Mouse (Mus musculus) MEL (cell line): ENCODE data around the gene Sh2b3. TPM values are rescaled to one million over a fixed set of nuclear protein-coding genes. Genes with fewer than 3 reads are reported as not detected.
A peak's percentile ranks its signal among the peaks of the same experiment; 100 is the strongest.

Experiments used
- DNase-seq: peaks from one replicate; pipeline ENCODE4 v3.0.0; 2011; ENCODE audit warnings: low read depth, low spot score
- H3K27ac ChIP-seq: 2 replicates; pipeline ENCODE4 v1.5.1; 2012; ENCODE audit warnings: low read depth, mild to moderate bottlenecking, control low read depth, low read length, moderate library complexity; ENCODE audit not compliant: control insufficient read depth
- H3K27me3 ChIP-seq, 2 experiments: fragments of 150-350 bp in 1 of 2; sonication (generic) in 1 of 2; 2 replicates each; pipeline ENCODE4 v1.6.1; 2012; ENCODE audit warnings: low read length in 2 of 2, mild to moderate bottlenecking in 2 of 2, improper control_type of control experiment in 1 of 2, moderate library complexity in 1 of 2; ENCODE audit not compliant: insufficient read depth in 2 of 2, control insufficient read depth in 1 of 2
- H3K36me3 ChIP-seq, 2 experiments: 2 replicates each; pipeline ENCODE4 v1.6.1; 2012 to 2014; ENCODE audit warnings: low read length in 2 of 2, improper control_type of control experiment in 1 of 2, inconsistent platforms in 1 of 2, mild to moderate bottlenecking in 1 of 2; ENCODE audit not compliant: insufficient read depth in 2 of 2, control insufficient read depth in 1 of 2
- H3K4me1 ChIP-seq, 2 experiments: fragments of 150-350 bp in 1 of 2; sonication (generic) in 1 of 2; 2 replicates each; pipeline ENCODE4 v1.6.1; 2012; ENCODE audit warnings: low read length in 2 of 2, improper control_type of control experiment in 1 of 2, mild to moderate bottlenecking in 1 of 2; ENCODE audit not compliant: insufficient read depth in 2 of 2, control insufficient read depth in 1 of 2
- H3K4me3 ChIP-seq, 2 experiments: fragments of 150-350 bp in 1 of 2; sonication (generic) in 1 of 2; 2 replicates each; pipeline ENCODE4 v1.5.1; 2012; ENCODE audit warnings: low read depth in 2 of 2, low read length in 2 of 2, mild to moderate bottlenecking in 2 of 2, moderate library complexity in 2 of 2, control low read depth in 1 of 2, improper control_type of control experiment in 1 of 2; ENCODE audit not compliant: control insufficient read depth in 1 of 2, insufficient read depth in 1 of 2
- H3K79me2 ChIP-seq: 2 replicates; pipeline ENCODE4 v1.6.1; 2012; ENCODE audit warnings: mild to moderate bottlenecking, low read length, moderate library complexity; ENCODE audit not compliant: control insufficient read depth, poor library complexity, insufficient read depth
- H3K9ac ChIP-seq: 2 replicates; pipeline ENCODE4 v1.6.1; 2012; ENCODE audit warnings: low read depth, mild to moderate bottlenecking, control low read depth, low read length, moderate library complexity; ENCODE audit not compliant: control insufficient read depth, poor library complexity, severe bottlenecking
- H3K9me3 ChIP-seq: fragments of 150-350 bp; sonication (generic); replicated peaks from 2 replicates; pipeline ENCODE4 v1.6.1; 2012; ENCODE audit warnings: mild to moderate bottlenecking, low read length, improper control_type of control experiment, moderate library complexity; ENCODE audit not compliant: insufficient read depth
- CHD2 ChIP-seq: IDR thresholded peaks from 2 replicates; pipeline ENCODE4 v1.6.1; 2011; ENCODE audit warnings: low read length, improper control_type of control experiment
- CTCF ChIP-seq, 3 experiments: IDR thresholded peaks in 2 of 3; conservative IDR thresholded peaks in 1 of 3; 2 replicates each; pipeline ENCODE4 v1.5.1; 2011 to 2012; ENCODE audit warnings: low read length in 3 of 3, low read depth in 2 of 3, mild to moderate bottlenecking in 2 of 3, improper control_type of control experiment in 1 of 3, inconsistent platforms in 1 of 3, mixed read lengths in 1 of 3, moderate library complexity in 1 of 3; ENCODE audit not compliant: control insufficient read depth in 1 of 3, insufficient read depth in 1 of 3, poor library complexity in 1 of 3, severe bottlenecking in 1 of 3
- KAT2A ChIP-seq: conservative IDR thresholded peaks from 2 replicates; pipeline ENCODE4 v1.6.1; 2012; ENCODE audit warnings: low read depth, low read length, improper control_type of control experiment, inconsistent platforms
- MAFK ChIP-seq: IDR thresholded peaks from 2 replicates; pipeline ENCODE4 v1.6.1; 2011; ENCODE audit warnings: low read depth, mild to moderate bottlenecking, low read length, improper control_type of control experiment, borderline replicate concordance
- MAX ChIP-seq: IDR thresholded peaks from 2 replicates; pipeline ENCODE4 v1.6.1; 2011; ENCODE audit warnings: low read length, improper control_type of control experiment
- MEF2A ChIP-seq: IDR thresholded peaks from 2 replicates; pipeline ENCODE4 v1.6.1; 2014; ENCODE audit warnings: low read depth, mild to moderate bottlenecking, inconsistent platforms, low read length, improper control_type of control experiment; ENCODE audit not compliant: poor library complexity, insufficient replicate concordance, severe bottlenecking; ENCODE audit errors: extremely low read depth
- MXI1 ChIP-seq: IDR thresholded peaks from 2 replicates; pipeline ENCODE4 v1.6.1; 2011; ENCODE audit warnings: mild to moderate bottlenecking, low read depth, low read length, improper control_type of control experiment
- MYC ChIP-seq: IDR thresholded peaks from 2 replicates; pipeline ENCODE4 v1.6.1; 2011; ENCODE audit warnings: low read depth, mild to moderate bottlenecking, low read length, improper control_type of control experiment, moderate library complexity
- NELFE ChIP-seq: IDR thresholded peaks from 2 replicates; pipeline ENCODE4 v1.6.1; 2011; ENCODE audit warnings: low read depth, low read length, improper control_type of control experiment
- POLR2AphosphoS2 ChIP-seq: IDR thresholded peaks from 2 replicates; pipeline ENCODE4 v1.6.1; 2011; ENCODE audit warnings: low read length, improper control_type of control experiment
- RCOR1 ChIP-seq: IDR thresholded peaks from 2 replicates; pipeline ENCODE4 v1.6.1; 2012; ENCODE audit warnings: low read depth, mild to moderate bottlenecking, inconsistent platforms, low read length, improper control_type of control experiment
- SIN3A ChIP-seq: IDR thresholded peaks from 2 replicates; pipeline ENCODE4 v1.6.1; 2012; ENCODE audit warnings: low read length, improper control_type of control experiment, inconsistent platforms
- TBP ChIP-seq: IDR thresholded peaks from 2 replicates; pipeline ENCODE4 v1.8.0; 2011; ENCODE audit warnings: low read depth, low read length, improper control_type of control experiment
- ZKSCAN1 ChIP-seq: IDR thresholded peaks from 2 replicates; pipeline ENCODE4 v1.6.1; 2012; ENCODE audit warnings: low read depth, mild to moderate bottlenecking, inconsistent platforms, low read length, improper control_type of control experiment, moderate library complexity
- ZNF384 ChIP-seq: IDR thresholded peaks from 2 replicates; pipeline ENCODE4 v1.6.1; 2012; ENCODE audit warnings: low read depth, mild to moderate bottlenecking, inconsistent platforms, low read length, improper control_type of control experiment
- polyA plus RNA-seq, 2 experiments: library from polyadenylated mRNA; stranded (reverse) in 1 of 2; unstranded in 1 of 2; fragments of >175 nt in 1 of 2; fragments of >200 nt in 1 of 2; gene quantifications; 2 replicates each; pipeline versions ENCODE4 v1.2.1 to v1.2.4; 2012; ENCODE audit warnings: low replicate concordance in 2 of 2, low read depth in 1 of 2; ENCODE audit not compliant: insufficient read length in 2 of 2, insufficient read depth in 1 of 2, missing spikeins in 1 of 2
- total RNA-seq: library from RNA; depleted of rRNA; stranded (reverse); fragments of 300-350 nt; gene quantifications from 2 replicates; pipeline ENCODE4 v1.2.3, GENCODE M21; 2012

Sh2b3 gene
- total and polyA plus RNA-seq, 3 experiments = 14.0 to 43.2 TPM; not detected in 1

DNA sequence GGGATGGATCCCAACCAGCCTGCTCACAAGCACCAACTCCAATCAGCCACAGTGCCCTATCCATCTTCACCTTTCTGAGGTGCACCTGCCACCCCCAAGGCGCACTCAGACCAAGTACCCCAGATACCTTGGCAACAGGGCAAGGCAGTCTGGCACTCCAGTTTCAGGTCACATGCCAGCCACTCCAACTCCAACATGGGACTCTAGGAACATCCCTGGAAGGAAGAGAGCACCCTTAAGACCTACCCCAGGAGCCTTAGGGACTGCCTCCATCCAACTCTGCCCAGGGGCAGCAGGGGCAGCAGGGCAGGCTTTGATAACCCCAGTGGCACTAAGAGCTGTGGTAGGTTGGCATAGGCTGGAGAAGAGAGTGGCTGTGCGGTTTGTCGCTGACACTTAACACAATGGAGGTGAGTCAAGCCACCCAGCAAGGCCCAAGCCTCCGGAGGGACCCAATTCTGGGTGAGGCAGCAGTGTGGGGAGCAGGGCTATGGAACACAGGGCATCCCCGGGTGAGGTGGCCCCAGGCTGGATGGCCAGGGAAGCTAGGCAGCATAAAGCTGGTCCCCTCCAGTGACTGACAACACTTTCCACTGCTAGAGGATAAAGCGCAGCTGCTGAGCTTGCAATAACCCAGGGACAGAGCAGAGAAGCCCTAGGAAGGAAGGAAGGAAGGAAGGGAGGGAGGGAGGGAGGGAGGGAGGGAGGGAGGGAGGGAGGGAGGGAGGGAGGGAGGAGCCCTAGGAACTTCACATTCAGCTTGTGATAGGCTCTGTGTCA is 4.9 kb downstream of the Sh2b3 start:
- Histone ChIP-seq H3K79me2 (peaks cover 66% of the 10 kb centered on the region), H3K4me3 (no peak overlapping the region), H3K27me3 (no peaks in the 10 kb centered on the region), H3K27ac (no peak overlapping the region), H3K9me3 (no peaks in the 10 kb centered on the region), H3K4me1 (peaks cover 0 to 22% of the 10 kb centered on the region in 2 experiments; a peak in 3 of 4 replicates), H3K9ac (no peak overlapping the region), H3K36me3 (peaks cover under 1 to 19% of the 10 kb centered on the region in 2 experiments; a peak in 3 of 4 replicates)
- TF ChIP-seq MAFK (no peak), MAX (no peak), MYC (no peak), MXI1 (no peak), POLR2AphosphoS2 (no peak), NELFE (no peak), CHD2 (no peak), RCOR1 (no peak), SIN3A (no peak), CTCF (IDR thresholded peaks at IDR 0.05 in 2 of 3, conservative IDR thresholded peaks at IDR 0.05 in 1 of 3; ENCODE audit: control insufficient read depth in 1 of 3, insufficient read depth in 1 of 3, low read depth in 2 of 3, low read length in 3 of 3, poor library complexity in 1 of 3, severe bottlenecking in 1 of 3) (no peak), KAT2A (no peak), MEF2A (no peak), ZNF384 (no peak)
- DNase-seq = no peak

DNA sequence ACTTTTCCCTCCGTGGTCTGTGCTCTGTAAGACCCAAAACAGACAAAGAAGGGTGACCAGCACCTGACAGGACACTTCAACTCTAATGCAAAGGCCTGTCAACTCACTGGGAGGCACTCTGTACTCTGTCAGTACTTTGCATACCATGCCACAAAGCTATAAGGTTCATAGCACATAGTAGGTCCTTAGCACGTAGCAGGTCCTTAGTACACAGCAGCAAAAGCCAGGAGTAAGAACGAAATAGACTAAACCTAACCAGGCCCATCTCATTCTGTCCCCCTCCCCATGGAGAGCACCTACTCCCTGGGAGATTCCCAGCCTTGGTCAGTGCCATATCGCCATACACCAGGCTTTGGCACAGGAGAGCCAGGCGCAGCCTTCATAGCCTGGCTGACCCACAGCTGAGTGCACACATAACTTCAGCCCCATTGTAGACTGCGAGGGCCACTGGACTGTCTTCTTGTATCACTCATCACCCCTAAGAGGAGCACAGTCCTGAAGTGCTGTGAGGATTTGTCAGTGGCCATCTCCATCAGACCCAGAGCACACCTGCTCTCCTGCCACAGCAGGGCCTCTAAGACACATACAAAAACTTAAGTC is 6.3 kb downstream of the Sh2b3 start:
- Histone ChIP-seq H3K9ac (no peak overlapping the region), H3K27me3 (no peaks in the 10 kb centered on the region), H3K4me3 (no peak overlapping the region), H3K4me1 (peaks cover 0 to 22% of the 10 kb centered on the region in 2 experiments; a peak in 3 of 4 replicates), H3K36me3 (peaks cover 8 to 19% of the 10 kb centered on the region in 2 experiments), H3K79me2 (peaks cover 58% of the 10 kb centered on the region)
- DNase-seq = no peak
- peak; percentile 95 for TF ChIP-seq ZKSCAN1
- no peak for TF ChIP-seq TBP
- TF ChIP-seq, all 39 proteins: peak for 1
- H3K27ac ChIP-seq = no peak overlapping the region
- no peaks in the 10 kb centered on the region for H3K9me3 ChIP-seq
